Mouse (Mus musculus): ENCODE measurements around the gene Foxj2.

Gene Foxj2

DNA sequence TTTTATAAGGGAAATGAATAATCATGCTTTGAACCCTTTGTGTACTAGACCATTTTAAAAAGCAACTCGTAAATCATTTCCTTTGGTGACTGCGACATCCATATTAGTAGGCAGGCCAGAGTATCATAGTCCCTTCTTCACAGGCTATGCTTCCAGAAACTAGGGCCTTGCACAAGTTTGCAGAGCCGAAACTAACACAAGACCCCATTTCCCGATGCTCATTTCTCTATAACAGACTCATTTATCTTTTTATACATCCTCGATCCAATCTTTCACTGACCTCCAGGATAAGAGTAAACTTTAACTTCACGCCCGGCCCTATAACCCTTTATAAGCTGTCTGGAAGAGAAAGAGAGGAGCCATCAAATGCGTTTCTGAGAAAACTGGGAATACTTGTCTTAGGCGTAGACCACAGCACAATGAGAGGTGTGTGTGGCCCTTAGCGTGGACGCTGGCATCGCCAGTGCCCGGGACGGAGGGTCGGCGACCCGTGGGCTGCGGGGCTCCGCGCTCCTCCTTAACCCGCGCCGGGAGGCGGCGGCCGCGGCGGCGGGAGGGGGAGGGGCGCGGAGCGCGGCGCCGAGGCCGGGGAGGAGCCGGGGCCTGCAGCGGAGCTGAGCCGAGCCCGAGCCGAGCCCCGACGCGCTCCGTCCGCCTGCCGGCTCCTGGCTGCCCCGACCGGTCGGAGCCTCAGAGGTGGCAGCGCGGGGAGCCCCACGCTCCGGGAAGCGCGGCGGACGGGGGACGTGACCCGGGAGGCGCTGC, at the start of gene Foxj2:
Foxj2 (plus strand) TSS at position 609 of the 765 bp plus-strand sequence.
- peak; percentile 74 for DNase-seq

GRCm38 (mm10) chr6:122770760-122771315, 48.9 kb upstream of the Foxj2 start:
- no peak for DNase-seq

DNA sequence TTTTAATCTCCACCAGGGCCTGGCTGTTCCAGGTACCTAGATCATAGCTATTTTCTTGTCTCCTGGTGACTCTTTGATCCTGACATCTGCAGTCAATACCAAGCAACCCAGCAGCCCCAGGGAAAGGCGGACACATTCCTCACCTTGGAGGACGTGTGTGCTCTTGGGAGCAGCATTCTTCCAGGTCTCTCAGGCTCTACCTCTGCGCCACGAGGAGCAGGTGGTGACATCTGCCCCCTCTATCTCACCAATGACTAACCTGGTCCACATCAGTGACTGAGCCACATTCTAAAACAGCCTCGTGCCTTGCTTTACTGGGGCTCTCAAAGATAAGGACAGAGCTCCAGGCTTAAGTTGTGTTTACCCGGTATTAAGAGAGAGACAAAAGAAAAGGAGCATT, 47.0 kb upstream of the Foxj2 start:
- no peak for DNase-seq

DNA sequence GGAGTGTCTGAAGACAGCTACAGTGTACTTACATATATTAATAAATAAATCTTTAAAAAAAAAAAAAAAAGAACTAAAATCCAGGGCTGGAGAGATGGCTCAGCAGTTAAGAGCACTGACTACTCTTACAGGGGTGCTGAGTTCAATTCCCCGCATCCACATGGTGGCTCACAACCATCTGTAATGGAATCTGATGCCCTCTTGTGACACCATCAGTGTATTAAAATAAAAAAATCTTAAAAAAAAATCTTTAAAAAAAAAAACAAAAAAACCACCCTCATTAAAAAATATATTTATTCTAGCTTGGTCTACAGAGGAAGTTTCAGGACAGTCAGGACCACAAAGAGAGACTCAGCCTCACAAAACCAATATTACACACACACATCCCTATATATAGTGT, 45.4 kb upstream of the Foxj2 start:
- no peak for DNase-seq

DNA sequence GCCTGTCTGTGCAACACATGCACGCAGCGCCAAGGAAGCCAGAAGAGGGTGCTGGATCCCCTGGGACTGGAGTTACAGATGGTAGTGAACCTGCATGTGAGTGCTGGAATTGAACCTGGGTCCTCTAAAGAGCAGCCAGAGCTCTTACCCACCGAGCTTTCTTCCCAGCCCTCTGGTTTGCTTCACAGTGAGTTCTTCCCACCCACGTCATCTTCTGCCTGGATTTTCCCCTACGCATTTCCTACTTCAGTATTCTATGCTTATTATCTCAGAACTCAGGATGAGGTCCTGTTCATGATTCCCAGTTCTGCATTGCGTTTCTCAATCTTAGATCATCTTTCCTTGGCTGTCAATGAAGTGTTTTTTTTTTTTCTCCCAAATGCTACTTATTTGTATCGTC, 43.7 kb upstream of the Foxj2 start:
- no peak for DNase-seq

DNA sequence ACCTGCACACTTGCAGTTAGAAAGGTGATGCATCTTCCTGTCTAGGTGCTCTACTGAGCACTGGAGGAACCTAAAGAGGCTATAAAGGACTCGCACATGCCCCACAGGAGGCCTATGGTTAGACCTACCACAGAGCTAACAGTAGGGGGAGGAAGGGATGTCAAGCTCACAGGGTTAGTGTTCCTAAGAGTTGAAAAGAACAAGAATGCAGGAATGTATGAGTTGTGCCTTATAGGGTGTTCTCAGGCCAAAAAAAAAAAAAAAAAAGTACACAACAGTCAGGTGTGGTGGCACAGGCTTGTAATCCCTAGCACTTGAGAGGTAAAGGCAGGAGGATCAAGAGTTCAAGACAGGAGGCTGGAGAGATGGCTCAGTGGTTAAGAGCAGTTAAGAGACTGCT, 39.8 kb upstream of the Foxj2 start:
- DNase-seq, result no peak

DNA sequence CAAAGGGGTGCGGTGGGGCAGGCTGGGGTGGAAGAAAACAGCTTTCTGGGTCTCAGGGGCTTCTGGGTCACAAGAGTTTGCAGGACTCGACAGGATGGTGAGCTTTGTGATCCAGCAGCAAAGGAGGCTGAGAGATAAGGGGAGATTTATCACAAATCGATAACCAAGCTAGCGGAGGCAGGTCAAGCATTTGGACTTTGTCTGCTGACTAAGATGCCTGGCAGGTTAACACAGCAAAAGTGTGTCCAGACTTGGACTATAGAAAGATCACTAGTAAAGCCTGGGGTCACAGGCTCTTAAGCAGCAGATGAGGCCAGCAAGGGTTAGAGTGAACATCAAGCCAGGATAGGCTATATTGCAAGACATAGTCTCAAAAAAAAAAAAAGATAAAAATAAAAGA, 38.5 kb upstream of the Foxj2 start:
- no peak for DNase-seq

GRCm38 (mm10) chr6:122782164-122782563, 37.5 kb upstream of the Foxj2 start:
- DNase-seq, result no peak

DNA sequence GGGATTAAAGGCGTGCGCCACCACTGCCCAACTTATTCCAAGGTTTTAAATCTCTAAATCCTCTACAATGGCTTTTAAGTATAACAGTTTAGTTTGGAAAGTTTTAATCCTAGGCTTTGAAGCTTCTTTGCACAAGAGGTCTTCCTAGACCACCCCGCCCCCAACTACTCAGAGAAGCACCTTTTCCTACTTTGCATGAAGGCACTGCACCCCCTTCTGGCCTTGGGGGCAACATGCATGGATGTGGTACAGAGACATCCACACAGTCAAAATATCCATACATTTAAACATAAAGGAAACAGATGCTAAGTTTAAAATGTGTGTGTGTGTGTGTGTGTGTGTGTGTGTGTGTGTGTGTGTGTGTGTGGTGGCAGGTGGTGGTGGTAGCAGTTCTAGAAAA, 34.8 kb upstream of the Foxj2 start:
- no peak for DNase-seq

DNA sequence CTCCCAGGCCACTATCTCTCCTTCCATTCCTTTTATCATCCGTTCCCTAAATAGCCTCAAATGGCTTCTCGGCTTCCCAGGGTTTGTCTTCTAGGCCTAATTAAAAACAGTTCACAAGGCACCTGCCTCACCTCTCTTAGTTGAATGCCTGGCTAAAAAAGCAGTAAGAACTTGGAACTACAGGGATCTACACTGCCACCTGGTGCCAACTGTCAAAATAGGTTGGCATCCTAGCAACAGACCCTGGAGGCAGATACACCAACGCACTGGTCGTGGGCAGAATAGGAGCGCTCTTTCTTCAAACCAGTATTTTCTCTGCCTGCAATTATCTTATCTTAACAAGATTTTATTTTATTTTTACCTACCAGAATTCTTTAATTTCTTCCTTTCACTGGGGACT, 33.4 kb upstream of the Foxj2 start:
- DNase-seq, result peak; percentile 80

DNA sequence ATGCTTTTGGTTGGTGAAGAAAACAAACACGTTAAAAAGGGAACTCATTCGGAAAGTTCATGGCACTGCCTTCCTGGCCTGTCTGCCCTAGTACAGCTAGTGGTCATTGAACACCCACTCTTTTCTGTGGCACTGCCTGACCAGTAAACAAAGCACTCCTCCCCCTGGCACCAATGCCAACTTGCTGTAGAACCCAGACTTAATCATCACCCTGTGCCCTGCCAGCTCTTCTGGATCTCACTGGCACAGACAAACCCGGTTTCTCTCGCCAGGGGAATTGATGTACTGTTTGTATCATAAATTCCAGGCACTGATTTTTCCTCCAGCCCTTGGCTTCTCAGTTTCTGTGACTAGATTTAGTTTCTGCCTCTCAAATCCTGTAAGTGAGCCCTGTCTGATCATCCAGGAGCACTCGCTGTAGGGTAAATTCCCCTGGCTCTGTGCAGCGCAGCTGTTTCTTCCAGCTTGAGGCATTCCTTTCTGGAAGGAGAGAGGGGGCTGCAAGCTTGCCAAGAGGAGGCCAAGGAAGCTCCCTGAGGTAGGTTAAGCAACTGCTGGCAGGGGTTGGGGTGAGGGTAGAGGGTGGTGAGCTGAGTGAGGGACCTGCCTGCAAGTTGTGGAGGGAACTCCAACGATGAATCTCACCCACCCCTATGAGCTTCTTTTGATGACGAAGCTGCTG, 24.3 kb upstream of the Foxj2 start:
- no peak for DNase-seq

DNA sequence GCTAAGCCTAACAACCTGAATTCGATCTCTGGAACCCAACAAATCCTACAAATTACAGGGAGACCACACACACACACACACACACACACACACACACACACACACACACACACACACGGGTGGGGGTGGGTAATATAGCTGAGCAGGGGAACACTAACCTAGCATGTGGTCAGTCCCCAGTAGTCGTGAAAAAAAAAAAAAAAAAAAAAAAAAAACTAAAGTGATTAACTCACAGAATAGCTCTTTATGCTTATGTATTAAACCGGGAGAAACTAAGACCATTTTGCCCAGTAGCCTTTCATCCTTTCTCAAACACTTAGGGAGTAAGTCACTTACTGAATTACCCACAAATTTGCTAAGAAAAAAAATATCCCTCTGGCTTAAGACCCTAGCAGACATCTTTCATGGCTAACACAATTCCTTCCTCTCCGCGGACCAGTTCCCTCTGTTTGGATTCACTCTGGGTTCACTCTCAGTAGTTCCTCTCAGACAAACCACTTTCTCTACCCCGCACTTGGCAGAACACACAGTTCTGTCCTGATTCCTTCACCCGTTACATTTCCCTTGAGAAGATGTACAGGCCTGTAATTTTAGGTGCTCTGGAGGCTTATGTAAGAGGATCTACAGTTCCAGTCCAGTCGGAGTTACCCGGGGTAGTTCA, 18.9 kb upstream of the Foxj2 start:
- DNase-seq, result no peak

GRCm38 (mm10) chr6:122801301-122801800, 18.4 kb upstream of the Foxj2 start, which contains the start of gene Slc2a3:
Gene Slc2a3 (minus strand): TSS chr6:122801640.
- peak; percentile 74 for DNase-seq

GRCm38 (mm10) chr6:122801801-122802514, 17.8 kb upstream of the Foxj2 start:
- no peak for DNase-seq

DNA sequence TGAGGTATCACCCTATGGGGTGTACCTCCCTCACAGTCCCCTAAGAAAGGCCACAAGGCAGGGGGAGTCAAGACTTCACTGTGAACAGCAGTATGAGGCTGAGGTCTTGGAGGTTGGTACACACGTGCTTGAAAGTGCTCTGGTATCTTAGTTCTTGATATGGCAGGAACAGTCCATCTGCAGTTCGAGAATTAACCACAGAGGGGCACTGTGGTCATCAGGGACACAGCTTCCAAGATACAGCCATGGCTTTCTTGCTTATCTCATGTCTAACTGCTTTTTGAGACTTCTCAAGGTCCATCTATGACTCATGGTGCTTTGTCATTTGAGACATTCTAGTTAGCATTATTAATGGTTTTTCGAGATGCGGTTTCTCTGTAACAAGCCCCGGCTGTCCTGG, 15.3 kb upstream of the Foxj2 start:
- DNase-seq, result peak; percentile 81

- DNase-seq, result no peak
Observed at GRCm38 (mm10) chr6:122810022-122810614, 9.6 kb upstream of the Foxj2 start.

DNA sequence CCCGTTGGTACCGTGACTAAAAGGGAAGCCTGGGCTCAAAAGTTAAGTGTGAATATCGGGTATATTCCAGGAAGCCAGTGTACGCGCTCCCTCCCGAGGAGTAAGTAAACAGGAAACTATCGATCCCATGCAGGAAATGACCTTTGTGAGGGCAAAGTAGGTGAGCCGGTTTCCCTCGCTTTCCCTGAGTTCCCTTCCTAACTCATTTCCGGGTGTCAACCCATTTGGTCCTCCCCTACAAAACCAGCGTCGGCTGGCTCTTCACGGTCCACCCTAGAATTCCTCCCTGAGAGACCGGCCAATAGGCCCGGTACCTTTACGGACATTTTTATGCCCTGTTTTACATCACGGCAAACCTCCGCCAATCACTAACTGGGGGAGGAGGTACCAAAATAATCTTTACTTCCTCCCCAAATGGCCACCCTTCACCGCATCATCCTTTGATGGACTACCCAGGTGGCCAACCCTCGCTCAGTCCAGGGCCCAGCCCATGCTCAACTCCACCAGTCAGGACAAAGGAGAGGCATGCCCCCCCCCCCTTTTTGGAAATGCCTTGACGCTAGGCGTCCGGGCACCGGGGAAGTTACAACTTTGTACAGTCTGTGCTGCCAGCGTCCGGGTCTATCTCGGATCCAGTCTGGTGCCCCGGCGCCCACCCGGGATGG, 9.0 kb upstream of the Foxj2 start:
- peak; percentile 100 for DNase-seq

GRCm38 (mm10) chr6:122811280-122811652, 8.4 kb upstream of the Foxj2 start:
- DNase-seq, result peak; percentile 94

DNA sequence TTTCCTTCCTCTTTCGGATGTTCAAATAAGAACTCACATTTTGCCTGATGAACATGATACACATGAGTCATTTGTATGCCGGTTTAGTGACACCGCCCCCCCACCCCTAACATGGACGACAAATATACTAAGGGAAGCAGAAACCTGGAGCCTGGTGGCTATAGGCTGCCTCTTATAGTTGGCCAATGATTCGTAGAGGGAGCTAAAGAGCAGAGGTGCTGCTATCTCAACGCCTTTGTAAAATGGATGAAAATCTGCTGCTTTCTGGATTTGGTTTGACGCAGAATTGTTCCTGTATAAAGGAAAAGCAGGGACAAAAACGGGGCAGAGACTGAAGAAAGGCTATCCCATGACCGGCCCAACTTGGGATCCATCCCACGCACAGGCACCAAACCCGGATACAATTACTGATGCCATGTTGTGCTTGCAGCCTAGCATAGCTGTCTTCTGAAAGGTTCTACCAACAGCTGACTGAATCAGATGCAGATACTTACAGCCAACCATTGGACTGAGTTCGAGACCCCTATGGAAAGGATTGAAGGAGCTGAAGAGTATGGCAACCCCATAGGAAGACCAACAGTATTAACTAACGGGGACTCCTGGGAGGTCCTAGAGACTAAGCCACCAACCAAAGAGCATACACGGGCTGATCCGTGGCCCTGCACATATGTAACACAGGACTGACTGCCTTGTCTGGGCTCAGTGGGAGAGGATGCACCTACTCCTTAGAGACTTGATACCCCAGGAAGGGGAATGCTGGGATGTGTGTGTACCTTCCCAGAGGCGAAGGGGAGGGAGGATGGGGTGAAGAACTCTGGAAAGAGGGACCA, 7.7 kb upstream of the Foxj2 start:
- peak; percentile 74 for DNase-seq

GRCm38 (mm10) chr6:122812716-122813115, 7.0 kb upstream of the Foxj2 start:
- DNase-seq, result no peak

DNA sequence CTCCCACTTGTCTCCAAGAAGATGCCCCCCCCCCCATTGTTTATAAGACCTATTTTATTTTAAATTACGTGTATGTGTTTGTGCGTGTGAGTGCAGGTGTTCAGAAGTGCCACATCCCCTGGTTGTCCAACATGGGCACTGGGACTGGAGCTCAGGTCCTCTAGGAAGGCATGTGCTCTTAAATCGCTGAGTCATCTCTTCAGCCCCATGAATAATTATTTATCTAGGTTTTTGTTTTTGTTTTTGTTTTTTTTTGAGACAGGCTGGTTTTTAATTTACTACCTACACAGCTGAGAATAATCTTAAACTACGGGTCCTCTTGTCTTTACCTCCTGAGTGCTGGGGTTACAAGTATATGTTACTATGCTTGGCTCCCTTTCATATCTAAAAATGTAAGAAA, 6.1 kb upstream of the Foxj2 start:
- DNase-seq, result no peak

Data from retina, postnatal 1 day (tissue).